30 mouse cellular contexts compared by ENCODE assay signal in genomic region chr16:36408357-36408756, GRCm38 (mm10). TPM values are rescaled to one million over a fixed set of nuclear protein-coding genes. Genes with fewer than 3 reads are reported as not detected.
DNase-seq lines count a peak whose midpoint lies in the region; ATAC-seq and TF ChIP-seq lines count a peak whose summit lies in the region.
"Had no signal": no experiment of that assay in that cellular context is flagged by ENCODE, and none has a peak within 500 bp of the region (broad histone marks: within the 10 kb centered on the region; RNA-seq: fewer than 3 reads in every experiment).

Gene Stfa2, minus strand, starts transcription at chr16:36408457.

- H3K9me3 ChIP-seq in liver, embryonic 14.5 days (ENCODE audit: control insufficient read depth, low read length), result no peaks in the 10 kb centered on the region
- no peaks in the 10 kb centered on the region for H3K9me3 ChIP-seq in liver, embryonic 11.5 days (ENCODE audit: control insufficient read depth, low read length)
- no peaks in the 10 kb centered on the region for H3K9me3 ChIP-seq in liver, embryonic 16.5 days (replicated peaks; ENCODE audit: control insufficient read depth, low read length)
- H3K9me3 ChIP-seq in stomach, embryonic 15.5 days, result no peaks in the 10 kb centered on the region
- no peaks in the 10 kb centered on the region for H3K9me3 ChIP-seq in stomach, postnatal 0 days (ENCODE audit: control insufficient read depth, low read length)
- H3K9me3 ChIP-seq in stomach, embryonic 16.5 days (replicated peaks; ENCODE audit: control insufficient read depth, low read length), result no peaks in the 10 kb centered on the region
- H3K9me3 ChIP-seq: embryonic facial prominence, embryonic 13.5 days; embryonic facial prominence, embryonic 15.5 days; forebrain, embryonic 10.5 days; forebrain, embryonic 12.5 days had no signal

- no peak for ATAC-seq in liver, embryonic 14.5 days (ENCODE audit: insufficient read depth)
- ATAC-seq in liver, embryonic 11.5 days (replicated peaks; ENCODE audit: low FRiP score), result no peak
- no peak for ATAC-seq in liver, embryonic 16.5 days (ENCODE audit: low read depth)
- no peak for ATAC-seq in stomach, embryonic 15.5 days (ENCODE audit: insufficient read depth, low FRiP score, low read depth)
- ATAC-seq in stomach, postnatal 0 days (ENCODE audit: low FRiP score, low TSS enrichment), result no peak
- ATAC-seq in stomach, embryonic 16.5 days (ENCODE audit: insufficient read depth, low FRiP score), result no peak
- ATAC-seq: forebrain, embryonic 14.5 days; forebrain, embryonic 16.5 days had no signal

- H3K27ac ChIP-seq in liver, embryonic 14.5 days, result no peak within 1 kb of the TSS
- H3K27ac ChIP-seq in liver, embryonic 11.5 days (ENCODE audit: low read depth, low read length), result no peak within 1 kb of the TSS
- H3K27ac ChIP-seq in liver, embryonic 16.5 days (ENCODE audit: low read length), result no peak within 1 kb of the TSS
- no peak within 1 kb of the TSS for H3K27ac ChIP-seq in stomach, embryonic 15.5 days
- H3K27ac ChIP-seq in stomach, postnatal 0 days (replicated peaks), result no peak within 1 kb of the TSS
- H3K27ac ChIP-seq in stomach, embryonic 16.5 days (ENCODE audit: low read length), result no peak within 1 kb of the TSS
- H3K27ac ChIP-seq: embryonic facial prominence, embryonic 13.5 days; embryonic facial prominence, embryonic 15.5 days; forebrain, embryonic 10.5 days; forebrain, embryonic 12.5 days had no signal

- TF ChIP-seq EP300 in liver, embryonic 14.5 days (IDR thresholded peaks at IDR 0.05; ENCODE audit: low read depth), result no peak
- TF ChIP-seq EP300 in stomach, postnatal 0 days (optimal IDR thresholded peaks at IDR 0.05), result no peak

- H3K36me3 ChIP-seq in liver, embryonic 14.5 days (replicated peaks; ENCODE audit: control insufficient read depth, insufficient read depth, low read depth), result no peaks in the 10 kb centered on the region
- H3K36me3 ChIP-seq in liver, embryonic 11.5 days (ENCODE audit: control insufficient read depth, insufficient read depth, low read length), result no peaks in the 10 kb centered on the region
- H3K36me3 ChIP-seq in liver, embryonic 16.5 days (ENCODE audit: control insufficient read depth, insufficient read depth), result no peaks in the 10 kb centered on the region
- no peaks in the 10 kb centered on the region for H3K36me3 ChIP-seq in stomach, embryonic 15.5 days
- no peaks in the 10 kb centered on the region for H3K36me3 ChIP-seq in stomach, postnatal 0 days (ENCODE audit: control insufficient read depth, insufficient read depth, low read length)
- no peaks in the 10 kb centered on the region for H3K36me3 ChIP-seq in stomach, embryonic 16.5 days (ENCODE audit: control insufficient read depth, insufficient read depth, low read length)
- H3K36me3 ChIP-seq: embryonic facial prominence, embryonic 13.5 days; embryonic facial prominence, embryonic 15.5 days; forebrain, embryonic 10.5 days; forebrain, embryonic 12.5 days had no signal

- no peaks in the 10 kb centered on the region for H3K4me1 ChIP-seq in liver, embryonic 14.5 days (replicated peaks; ENCODE audit: control insufficient read depth in 2 of 2, insufficient read depth in 2 of 2, low read length in 1 of 2)
- no peaks in the 10 kb centered on the region for H3K4me1 ChIP-seq in liver, embryonic 11.5 days (replicated peaks; ENCODE audit: control insufficient read depth, insufficient read depth, low read length)
- H3K4me1 ChIP-seq in liver, embryonic 16.5 days (ENCODE audit: control insufficient read depth, low read depth, low read length), result no peaks in the 10 kb centered on the region
- H3K4me1 ChIP-seq in stomach, embryonic 15.5 days, result no peaks in the 10 kb centered on the region
- no peaks in the 10 kb centered on the region for H3K4me1 ChIP-seq in stomach, postnatal 0 days (replicated peaks; ENCODE audit: control insufficient read depth, insufficient read depth)
- H3K4me1 ChIP-seq in stomach, embryonic 16.5 days (ENCODE audit: control insufficient read depth, insufficient read depth, low read length), result no peaks in the 10 kb centered on the region
- H3K4me1 ChIP-seq: embryonic facial prominence, embryonic 13.5 days; embryonic facial prominence, embryonic 15.5 days; forebrain, embryonic 10.5 days; forebrain, embryonic 12.5 days had no signal

- no peak for DNase-seq in liver, embryonic 14.5 days (ENCODE audit: low read depth in 3 of 3, low spot score in 3 of 3)
- no peak for DNase-seq in liver, embryonic 11.5 days (ENCODE audit: low spot score)
- DNase-seq in liver, result no peak
- no peak for DNase-seq in stomach, postnatal 0 days (ENCODE audit: low spot score)
- DNase-seq in adrenal gland, postnatal 4 days (ENCODE audit: low spot score in 2 of 2), result no peak
- DNase-seq: adrenal gland, adult 8-10 months; adrenal gland, postnatal 14 days; adrenal gland, postnatal 36 days; cerebellum, adult 11 months; cerebellum, adult 18-20 months; cerebellum, adult 8-10 months; cerebellum, adult 9-11 months; cerebellum, postnatal 14 days; cerebellum, postnatal 36 days; embryo, embryonic 11 days had no signal

- no peak for TF ChIP-seq CTCF in liver, embryonic 14.5 days (IDR thresholded peaks at IDR 0.05; ENCODE audit: low read depth)
- TF ChIP-seq CTCF in stomach, postnatal 0 days (IDR thresholded peaks at IDR 0.05; ENCODE audit: low read depth), result no peak

- no peak within 1 kb of the TSS for H3K4me2 ChIP-seq in liver, embryonic 14.5 days (ENCODE audit: low read depth)
- no peak within 1 kb of the TSS for H3K4me2 ChIP-seq in liver, embryonic 11.5 days
- no peak within 1 kb of the TSS for H3K4me2 ChIP-seq in liver, embryonic 16.5 days (ENCODE audit: low read depth, low read length)
- H3K4me2 ChIP-seq in stomach, embryonic 15.5 days, result no peak within 1 kb of the TSS
- no peak within 1 kb of the TSS for H3K4me2 ChIP-seq in stomach, postnatal 0 days (replicated peaks; ENCODE audit: low read depth)
- no peak within 1 kb of the TSS for H3K4me2 ChIP-seq in stomach, embryonic 16.5 days (ENCODE audit: low read depth, low read length)
- H3K4me2 ChIP-seq: embryonic facial prominence, embryonic 13.5 days; embryonic facial prominence, embryonic 15.5 days; forebrain, embryonic 12.5 days had no signal

- H3K9ac ChIP-seq in liver, embryonic 14.5 days (replicated peaks), result no peak within 1 kb of the TSS
- H3K9ac ChIP-seq in liver, embryonic 11.5 days (ENCODE audit: low read depth, low read length), result no peak within 1 kb of the TSS
- no peak within 1 kb of the TSS for H3K9ac ChIP-seq in liver, embryonic 16.5 days (ENCODE audit: low read depth, low read length)
- H3K9ac ChIP-seq in stomach, embryonic 15.5 days, result no peak within 1 kb of the TSS
- no peak within 1 kb of the TSS for H3K9ac ChIP-seq in stomach, postnatal 0 days (ENCODE audit: low read length)
- H3K9ac ChIP-seq in stomach, embryonic 16.5 days (ENCODE audit: low read length), result no peak within 1 kb of the TSS
- H3K9ac ChIP-seq: embryonic facial prominence, embryonic 13.5 days; embryonic facial prominence, embryonic 15.5 days; forebrain, embryonic 12.5 days had no signal

- H3K4me3 ChIP-seq in liver, embryonic 14.5 days (ENCODE audit: insufficient read depth in 1 of 2, low read depth in 2 of 2, low read length in 2 of 2), result no peak within 1 kb of the TSS
- H3K4me3 ChIP-seq in liver, embryonic 11.5 days (ENCODE audit: low read depth, low read length), result no peak within 1 kb of the TSS
- no peak within 1 kb of the TSS for H3K4me3 ChIP-seq in liver, embryonic 16.5 days (ENCODE audit: low read depth, low read length)
- H3K4me3 ChIP-seq in stomach, embryonic 15.5 days (replicated peaks), result no peak within 1 kb of the TSS
- H3K4me3 ChIP-seq in stomach, postnatal 0 days (ENCODE audit: low read depth, low read length), result no peak within 1 kb of the TSS
- H3K4me3 ChIP-seq in stomach, embryonic 16.5 days (replicated peaks; ENCODE audit: low read length), result no peak within 1 kb of the TSS
- H3K4me3 ChIP-seq: embryonic facial prominence, embryonic 13.5 days; embryonic facial prominence, embryonic 15.5 days; erythroblast, embryonic 14.5 days; forebrain, embryonic 10.5 days; forebrain, embryonic 12.5 days had no signal

- no peaks in the 10 kb centered on the region for H3K27me3 ChIP-seq in liver, embryonic 14.5 days (ENCODE audit: control insufficient read depth, insufficient read depth, low read length)
- H3K27me3 ChIP-seq in liver, embryonic 11.5 days (replicated peaks; ENCODE audit: control insufficient read depth, insufficient read depth, low read length), result no peaks in the 10 kb centered on the region
- no peaks in the 10 kb centered on the region for H3K27me3 ChIP-seq in liver, embryonic 16.5 days (ENCODE audit: control insufficient read depth, insufficient read depth, low read depth, low read length)
- no peaks in the 10 kb centered on the region for H3K27me3 ChIP-seq in stomach, embryonic 15.5 days (replicated peaks)
- no peaks in the 10 kb centered on the region for H3K27me3 ChIP-seq in stomach, postnatal 0 days (ENCODE audit: control insufficient read depth, insufficient read depth, low read length)
- H3K27me3 ChIP-seq in stomach, embryonic 16.5 days (ENCODE audit: control insufficient read depth, insufficient read depth, low read length), result no peaks in the 10 kb centered on the region
- H3K27me3 ChIP-seq: embryonic facial prominence, embryonic 13.5 days; embryonic facial prominence, embryonic 15.5 days; forebrain, embryonic 12.5 days had no signal

RNA-seq across cellular contexts. Expression of gene Stfa2, which starts in this region (rescaled TPM):
- 8.4 and 11.6 TPM in 2 replicates for polyA plus RNA-seq in liver, embryonic 14.5 days (2012; rRNA removed)
- polyA plus RNA-seq in liver, embryonic 14.5 days (2014; fragmentation: Nextera tagmentation; extraction: Ambion mirVana), result 10.0 and 11.0 TPM in 2 replicates
- polyA plus RNA-seq in liver, embryonic 11.5 days (2014; fragmentation: Nextera tagmentation; extraction: Ambion mirVana), result 1.6 and 2.3 TPM in 2 replicates
- 45.0 and 53.7 TPM in 2 replicates for polyA plus RNA-seq in liver, embryonic 16.5 days (2015; fragmentation: Nextera tagmentation; extraction: Ambion mirVana)
- 9.3 and 13.6 TPM in 2 replicates for polyA plus RNA-seq in stomach, embryonic 15.5 days (2015; fragmentation: Nextera tagmentation; extraction: Ambion mirVana)
- 7.4 and 8.1 TPM in 2 replicates for polyA plus RNA-seq in stomach, postnatal 0 days (2015; fragmentation: Nextera tagmentation; extraction: Ambion mirVana)
- polyA plus RNA-seq in stomach, embryonic 16.5 days (2015; fragmentation: Nextera tagmentation; extraction: Ambion mirVana), result 9.1 and 16.2 TPM in 2 replicates
- 10 to 100 TPM in 1 of 2 experiments, 1 to 10 TPM in 1; 9.0 to 29.3 TPM for total RNA-seq in adrenal gland, postnatal 4 days (2021)
- total RNA-seq: adrenal gland, adult 8-10 months; adrenal gland, postnatal 14 days; adrenal gland, postnatal 36 days; common myeloid progenitor, adult 5-6 weeks; ES-E14; MEL had no signal
- polyA plus RNA-seq: C2C12; embryonic facial prominence, embryonic 11.5 days; embryonic facial prominence, embryonic 13.5 days; erythroblast, embryonic 14.5 days; forebrain, embryonic 10.5 days; forebrain, embryonic 12.5 days; forebrain, embryonic 14.5 days; forebrain, embryonic 16.5 days had no signal
